Mouse (Mus musculus) G1E (cell line): Measurements from ENCODE around the gene Carmil1. TPM values are rescaled to one million over a fixed set of nuclear protein-coding genes. Genes with fewer than 3 reads are reported as not detected.

ENCODE experiments used
- ATAC-seq: 2 replicates; pipeline ENCODE4 v1.8.0; 2016; ENCODE audit warnings: mild to moderate bottlenecking; ENCODE audit not compliant: insufficient number of reproducible peaks, poor library complexity, low FRiP score, severe bottlenecking; ENCODE audit errors: extremely low read depth
- DNase-seq: peaks from one replicate; pipeline ENCODE4 v3.0.0; 2012; ENCODE audit warnings: low spot score
- H3K27me3 ChIP-seq: 2 replicates; pipeline ENCODE4 v1.6.1; 2012; ENCODE audit warnings: mild to moderate bottlenecking, low read length, inconsistent platforms; ENCODE audit not compliant: insufficient read depth
- H3K36me3 ChIP-seq: replicated peaks from 2 replicates; pipeline ENCODE3; 2012; ENCODE audit warnings: mild to moderate bottlenecking, inconsistent platforms
- H3K4me1 ChIP-seq: 2 replicates; pipeline ENCODE4 v1.6.1; 2012; ENCODE audit warnings: low read depth, low read length, inconsistent platforms, mixed read lengths; ENCODE audit not compliant: insufficient read depth
- H3K4me3 ChIP-seq: 2 replicates; pipeline ENCODE4 v1.5.1; 2012; ENCODE audit warnings: low read depth, mild to moderate bottlenecking, inconsistent platforms, low read length, moderate library complexity, mixed read lengths
- H3K9me3 ChIP-seq: replicated peaks from 2 replicates; pipeline ENCODE4 v1.6.1; 2012; ENCODE audit warnings: inconsistent platforms
- CTCF ChIP-seq: IDR thresholded peaks from 2 replicates; pipeline ENCODE4 v1.5.1; 2012; ENCODE audit warnings: low read depth, low read length, inconsistent platforms, mixed read lengths
- GATA1 ChIP-seq: IDR thresholded peaks from 2 replicates; pipeline ENCODE4 v1.6.1; 2012; ENCODE audit warnings: borderline replicate concordance, low read length, inconsistent platforms, mixed read lengths
- GATA2 ChIP-seq: IDR thresholded peaks from 2 replicates; pipeline ENCODE4 v1.6.1; 2012; ENCODE audit warnings: low read depth, low read length, inconsistent platforms, borderline replicate concordance
- POLR2AphosphoS5 ChIP-seq: IDR thresholded peaks from 2 replicates; pipeline ENCODE4 v1.6.1; 2012; ENCODE audit warnings: low read depth, low read length, inconsistent platforms; ENCODE audit not compliant: insufficient replicate concordance
- TAL1 ChIP-seq: conservative IDR thresholded peaks from 2 replicates; pipeline ENCODE4 v1.6.1; 2012; ENCODE audit warnings: low read depth, low read length, inconsistent platforms, mixed read lengths
- polyA plus RNA-seq: library from polyadenylated mRNA; stranded (reverse); fragments of >175 nt; gene quantifications from 2 replicates; pipeline ENCODE4 v1.2.3, GENCODE M21; 2012
- total RNA-seq, 2 experiments: library from RNA; stranded (forward) in 1 of 2; stranded (reverse) in 1 of 2; fragments of 200-1000 nt in 1 of 2; fragments of >200 nt in 1 of 2; fragmentation: Nextera tagmentation in 1 of 2; gene quantifications; 2 replicates each; pipeline ENCODE4 v1.2.3; 2014 to 2017

Carmil1 gene
- total and polyA plus RNA-seq, 3 experiments = 0.10 to 1.9 (median 0.55) TPM

GRCm38 (mm10) chr13:24131319-24131718, 149.3 kb downstream of the Carmil1 start:
- ATAC-seq (no peak), DNase-seq (no peak)
- Histone ChIP-seq H3K36me3 (no peaks in the 10 kb centered on the region), H3K4me1 (no peaks in the 10 kb centered on the region), H3K4me3 (no peak overlapping the region), H3K27me3 (peaks cover 22% of the 10 kb centered on the region), H3K9me3 (no peaks in the 10 kb centered on the region)
- TF ChIP-seq POLR2AphosphoS5 = no peak

- Histone ChIP-seq H3K4me1 (no peaks in the 10 kb centered on the region), H3K36me3 (no peaks in the 10 kb centered on the region), H3K9me3 (no peaks in the 10 kb centered on the region), H3K27me3 (peaks cover 22% of the 10 kb centered on the region), H3K4me3 (no peak overlapping the region)
- TF ChIP-seq GATA1 (no peak), GATA2 (no peak), TAL1 (no peak), POLR2AphosphoS5 (no peak), CTCF (no peak)
- DNase-seq (no peak), ATAC-seq (no peak)
Observed at GRCm38 (mm10) chr13:24130741-24131140, 149.9 kb downstream of the Carmil1 start.

GRCm38 (mm10) chr13:24128731-24129130, 151.9 kb downstream of the Carmil1 start:
- H3K27me3 ChIP-seq = peaks cover 17% of the 10 kb centered on the region
- H3K36me3 ChIP-seq = no peaks in the 10 kb centered on the region
- H3K9me3 ChIP-seq = no peaks in the 10 kb centered on the region
- ATAC-seq = no peak
- TF ChIP-seq CTCF (no peak), TAL1 (no peak), GATA2 (no peak), POLR2AphosphoS5 (no peak), GATA1 (no peak)
- no peaks in the 10 kb centered on the region for H3K4me1 ChIP-seq
- no peak overlapping the region for H3K4me3 ChIP-seq
- no peak for DNase-seq

GRCm38 (mm10) chr13:24125865-24126264, 154.7 kb downstream of the Carmil1 start:
- Histone ChIP-seq H3K9me3 (no peaks in the 10 kb centered on the region), H3K4me3 (no peak overlapping the region), H3K4me1 (no peaks in the 10 kb centered on the region), H3K36me3 (no peaks in the 10 kb centered on the region), H3K27me3 (peaks cover 5% of the 10 kb centered on the region)
- no peak for DNase-seq
- TF ChIP-seq CTCF = no peak
- no peak for TF ChIP-seq GATA1
- no peak for TF ChIP-seq TAL1
- no peak for ATAC-seq

GRCm38 (mm10) chr13:24117181-24117812, 163.3 kb downstream of the Carmil1 start:
- Histone ChIP-seq H3K36me3 (no peaks in the 10 kb centered on the region), H3K9me3 (no peaks in the 10 kb centered on the region), H3K4me1 (0 out of 2 replicates have a peak, but pooled peaks cover 2% of the 10 kb centered on the region), H3K27me3 (peaks cover 4% of the 10 kb centered on the region), H3K4me3 (no peak overlapping the region)
- TF ChIP-seq TAL1 (no peak), GATA2 (no peak), POLR2AphosphoS5 (no peak), GATA1 (no peak), CTCF (no peak)
- DNase-seq (no peak), ATAC-seq (no peak)

- no peak for ATAC-seq
Observed at GRCm38 (mm10) chr13:24112689-24113348, 167.8 kb downstream of the Carmil1 start.

More at GRCm38 (mm10) chr13:24112689-24113348, 167.8 kb downstream of the Carmil1 start:
- no peaks in the 10 kb centered on the region; the same call in 1 of the 2 replicates for H3K27me3 ChIP-seq
- no peak overlapping the region for H3K4me3 ChIP-seq
- DNase-seq = no peak
- no peaks in the 10 kb centered on the region for H3K36me3 ChIP-seq
- no peaks in the 10 kb centered on the region for H3K9me3 ChIP-seq
- no peak for TF ChIP-seq GATA2
- TF ChIP-seq CTCF = peak; percentile 51; the same call in 1 of the 2 replicates
- H3K4me1 ChIP-seq = 0 out of 2 replicates have a peak, but pooled peaks cover 2% of the 10 kb centered on the region
